Mouse (Mus musculus) CH12.LX (cell line): ENCODE measurements around the gene Prap1. TPM values are rescaled to one million over a fixed set of nuclear protein-coding genes. Genes with fewer than 3 reads are reported as not detected.

Experiments used
- DNase-seq: peaks from one replicate; pipeline ENCODE4 v3.0.0-alpha.2; 2013; ENCODE audit errors: extremely low read depth
- H3K27ac ChIP-seq: 2 replicates; pipeline ENCODE4 v1.5.1; 2012; ENCODE audit warnings: low read depth, mild to moderate bottlenecking, control low read depth, moderate library complexity; ENCODE audit not compliant: insufficient read depth
- H3K27me3 ChIP-seq: replicated peaks from 2 replicates; pipeline ENCODE3; 2012; ENCODE audit warnings: inconsistent platforms
- H3K36me3 ChIP-seq, 2 experiments: replicated peaks in 1 of 2; 2 replicates each; pipeline versions ENCODE3 to v1.6.1; 2012; ENCODE audit warnings: inconsistent platforms in 1 of 2, low read length in 1 of 2, mild to moderate bottlenecking in 1 of 2, mixed read lengths in 1 of 2, moderate library complexity in 1 of 2; ENCODE audit not compliant: control insufficient read depth in 1 of 2, insufficient read depth in 1 of 2
- H3K4me1 ChIP-seq, 2 experiments: 2 replicates each; pipeline ENCODE4 v1.6.1; 2012; ENCODE audit warnings: inconsistent platforms in 1 of 2, moderate library complexity in 1 of 2; ENCODE audit not compliant: insufficient read depth in 2 of 2, control insufficient read depth in 1 of 2
- H3K4me2 ChIP-seq: 2 replicates; pipeline ENCODE4 v1.6.1; 2012; ENCODE audit warnings: low read depth, mild to moderate bottlenecking, control low read depth; ENCODE audit not compliant: poor library complexity, insufficient read depth, severe bottlenecking
- H3K4me3 ChIP-seq, 3 experiments: fragments of 150-350 bp in 1 of 3; sonication (generic) in 1 of 3; replicated peaks in 1 of 3; 2 replicates each; pipeline versions ENCODE3 to v1.5.1; 2011 to 2012; ENCODE audit warnings: low read depth in 2 of 3, low read length in 2 of 3, mild to moderate bottlenecking in 2 of 3, moderate library complexity in 2 of 3, control low read depth in 1 of 3, improper control_type of control experiment in 1 of 3, inconsistent platforms in 1 of 3, mixed read lengths in 1 of 3; ENCODE audit not compliant: poor library complexity in 1 of 3
- H3K79me2 ChIP-seq: replicated peaks from 2 replicates; pipeline ENCODE4 v1.6.1; 2012; ENCODE audit warnings: mild to moderate bottlenecking, moderate library complexity; ENCODE audit not compliant: control insufficient read depth, poor library complexity, insufficient read depth, severe bottlenecking; ENCODE audit errors: extremely low read depth
- H3K9ac ChIP-seq: 2 replicates; pipeline ENCODE4 v1.6.1; 2012; ENCODE audit warnings: low read depth, mild to moderate bottlenecking, control low read depth, moderate library complexity; ENCODE audit not compliant: insufficient read depth
- H3K9me3 ChIP-seq: replicated peaks from 2 replicates; pipeline ENCODE3; 2012; ENCODE audit warnings: low read length, inconsistent platforms, mixed read lengths
- CHD1 ChIP-seq: IDR thresholded peaks from 2 replicates; pipeline ENCODE4 v1.6.1; 2012; ENCODE audit warnings: low read depth, low read length, improper control_type of control experiment, inconsistent platforms
- CTCF ChIP-seq, 2 experiments: IDR thresholded peaks in 1 of 2; conservative IDR thresholded peaks in 1 of 2; 2 replicates each; pipeline ENCODE4 v1.5.1; 2011 to 2012; ENCODE audit warnings: low read depth in 2 of 2, low read length in 2 of 2, improper control_type of control experiment in 1 of 2, inconsistent platforms in 1 of 2, mild to moderate bottlenecking in 1 of 2, moderate library complexity in 1 of 2
- E2F4 ChIP-seq: IDR thresholded peaks from 2 replicates; pipeline ENCODE4 v1.6.1; 2011; ENCODE audit warnings: low read depth, low read length, improper control_type of control experiment; ENCODE audit not compliant: insufficient replicate concordance
- EP300 ChIP-seq: IDR thresholded peaks from 2 replicates; pipeline ENCODE4 v1.6.1; 2011; ENCODE audit warnings: low read length, improper control_type of control experiment
- GABPA ChIP-seq: IDR thresholded peaks from 2 replicates; pipeline ENCODE4 v1.6.1; 2012; ENCODE audit warnings: low read depth, low read length, improper control_type of control experiment, inconsistent platforms; ENCODE audit not compliant: insufficient replicate concordance
- IRF4 ChIP-seq: IDR thresholded peaks from 2 replicates; pipeline ENCODE4 v1.6.1; 2014; ENCODE audit warnings: low read depth, mild to moderate bottlenecking, inconsistent platforms, low read length, improper control_type of control experiment
- JUND ChIP-seq: conservative IDR thresholded peaks from 2 replicates; pipeline ENCODE4 v1.6.1; 2011; ENCODE audit warnings: low read depth, low read length, improper control_type of control experiment
- KAT2A ChIP-seq: IDR thresholded peaks from 2 replicates; pipeline ENCODE4 v1.6.1; 2012; ENCODE audit warnings: low read length, improper control_type of control experiment, inconsistent platforms; ENCODE audit not compliant: insufficient replicate concordance
- MAX ChIP-seq: IDR thresholded peaks from 2 replicates; pipeline ENCODE4 v1.6.1; 2011; ENCODE audit warnings: low read length, improper control_type of control experiment
- MAZ ChIP-seq: IDR thresholded peaks from 2 replicates; pipeline ENCODE4 v1.6.1; 2012; ENCODE audit warnings: low read depth, mild to moderate bottlenecking, inconsistent platforms, low read length, improper control_type of control experiment, moderate library complexity
- MEF2A ChIP-seq: IDR thresholded peaks from 2 replicates; pipeline ENCODE4 v1.6.1; 2014; ENCODE audit warnings: low read depth, mild to moderate bottlenecking, inconsistent platforms, low read length, improper control_type of control experiment, borderline replicate concordance
- MXI1 ChIP-seq: IDR thresholded peaks from 2 replicates; pipeline ENCODE4 v1.6.1; 2011; ENCODE audit warnings: mild to moderate bottlenecking, low read depth, low read length, improper control_type of control experiment
- NRF1 ChIP-seq: IDR thresholded peaks from 2 replicates; pipeline ENCODE4 v1.6.1; 2014; ENCODE audit warnings: low read depth, mild to moderate bottlenecking, inconsistent platforms, low read length, improper control_type of control experiment, moderate library complexity
- PAX5 ChIP-seq: IDR thresholded peaks from 2 replicates; pipeline ENCODE4 v1.6.1; 2012; ENCODE audit warnings: low read length, inconsistent platforms, mixed read lengths
- POLR2A ChIP-seq: IDR thresholded peaks from 2 replicates; pipeline ENCODE4 v1.6.1; 2011; ENCODE audit warnings: low read depth, mild to moderate bottlenecking, improper control_type of control experiment, low read length
- RAD21 ChIP-seq: IDR thresholded peaks from 2 replicates; pipeline ENCODE4 v1.6.1; 2011; ENCODE audit warnings: low read depth, mild to moderate bottlenecking, low read length, improper control_type of control experiment, moderate library complexity
- SMC3 ChIP-seq: IDR thresholded peaks from 2 replicates; pipeline ENCODE4 v1.6.1; 2011; ENCODE audit warnings: low read depth, low read length, improper control_type of control experiment
- TBP ChIP-seq: conservative IDR thresholded peaks from 2 replicates; pipeline ENCODE4 v1.6.1; 2011; ENCODE audit warnings: low read depth, low read length, improper control_type of control experiment
- TCF12 ChIP-seq: IDR thresholded peaks from 2 replicates; pipeline ENCODE4 v1.6.1; 2014; ENCODE audit warnings: low read depth, mild to moderate bottlenecking, inconsistent platforms, low read length, improper control_type of control experiment
- UBTF ChIP-seq: IDR thresholded peaks from 2 replicates; pipeline ENCODE4 v1.6.1; 2012; ENCODE audit warnings: low read depth, mild to moderate bottlenecking, inconsistent platforms, low read length, improper control_type of control experiment, moderate library complexity
- ZC3H11A ChIP-seq: IDR thresholded peaks from 2 replicates; pipeline ENCODE4 v1.6.1; 2012; ENCODE audit warnings: low read depth, mild to moderate bottlenecking, inconsistent platforms, low read length, improper control_type of control experiment
- dilution Hi-C: fragments of 300-500 bp; cut with MboI; formaldehyde crosslinking; loops from 2 replicates; pipeline ENCODE4 v1.14.3; 2020; ENCODE audit warnings: low sequenced_read_pairs; ENCODE audit not compliant: extremely low pct_unique_long_range_greater_than_20kb, extremely low pct_ligation_motif_present
- in situ Hi-C: fragments of 300-500 bp; cut with MboI; formaldehyde crosslinking; loops from 3 replicates; pipeline ENCODE4 v1.14.3; 2019; ENCODE audit warnings: low sequenced_read_pairs, low pct_ligation_motif_present, low pct_unique_long_range_greater_than_20kb, mixed read lengths
- polyA plus RNA-seq: library from polyadenylated mRNA; unstranded; fragments of >175 nt; gene quantifications from 2 replicates; pipeline ENCODE4 v1.2.1, GENCODE M21; 2012; ENCODE audit warnings: low read depth; ENCODE audit not compliant: insufficient read length
- total RNA-seq, 2 experiments: library from RNA; depleted of rRNA; stranded (reverse); fragments of 300-350 nt in 1 of 2; fragments of >200 nt in 1 of 2; gene quantifications; 2 replicates each; pipeline ENCODE4 v1.2.3; 2012 to 2014

Gene Prap1
- total and polyA plus RNA-seq, 3 experiments, result not detected

- DNase-seq, result no peak
- no peaks in the 10 kb centered on the region for H3K36me3 ChIP-seq
- H3K27me3 ChIP-seq, result peaks cover 7% of the 10 kb centered on the region
- no peak overlapping the region for H3K4me2 ChIP-seq
- H3K4me1 ChIP-seq, result peaks cover 3 to 14% of the 10 kb centered on the region in 2 experiments; a peak in 3 of 4 replicates
- dilution Hi-C loops (no loop called here), in situ Hi-C loops (loop anchor here (10.0 kb wide), 1 partner anchor 157 kb away; no protein-coding TSS in a partner anchor)
- no peak overlapping the region for H3K27ac ChIP-seq
- no peak overlapping the region for H3K4me3 ChIP-seq
- TF ChIP-seq IRF4 (no peak), JUND (no peak), RAD21 (no peak), NRF1 (no peak), POLR2A (no peak), CHD1 (no peak), E2F4 (no peak), MEF2A (no peak), UBTF (no peak)
- TF ChIP-seq, all 38 proteins: peak for 0
- no peaks in the 10 kb centered on the region for H3K79me2 ChIP-seq
- H3K9me3 ChIP-seq, result peaks cover 2% of the 10 kb centered on the region
- no peak overlapping the region for H3K9ac ChIP-seq
Measured at GRCm38 (mm10) chr7:140061832-140062130, 31.4 kb upstream of the Prap1 start.

GRCm38 (mm10) chr7:140062307-140062706 lies 30.9 kb upstream of the Prap1 start:
- DNase-seq, result no peak
- Histone ChIP-seq H3K27me3 (peaks cover 7% of the 10 kb centered on the region), H3K36me3 (no peaks in the 10 kb centered on the region), H3K4me2 (no peak overlapping the region), H3K9me3 (peaks cover 2% of the 10 kb centered on the region), H3K4me3 (no peak overlapping the region)
- in situ Hi-C loops, result loop anchor here (10.0 kb wide), 1 partner anchor 158 kb away; no protein-coding TSS in a partner anchor
- dilution Hi-C loops, result no loop called here
- TF ChIP-seq MAX, result no peak
- peak; percentile 22 for TF ChIP-seq RAD21
- TF ChIP-seq CTCF (conservative IDR thresholded peaks at IDR 0.05 in 1 of 2, IDR thresholded peaks at IDR 0.05 in 1 of 2; ENCODE audit: low read depth in 2 of 2, low read length in 2 of 2), result peak in 1 of 2 experiments; percentile 50; a peak in 2 of 4 replicates
- TF ChIP-seq SMC3, result peak; percentile 44
- TF ChIP-seq, all 38 proteins: peak for 3
- Histone ChIP-seq H3K9ac (no peak overlapping the region), H3K4me1 (peaks cover 0 to 10% of the 10 kb centered on the region in 2 experiments; a peak in 3 of 4 replicates), H3K79me2 (no peaks in the 10 kb centered on the region), H3K27ac (no peak overlapping the region)

GRCm38 (mm10) chr7:140063092-140063491 lies 30.1 kb upstream of the Prap1 start:
- H3K27me3 ChIP-seq, result peaks cover 11% of the 10 kb centered on the region
- dilution Hi-C loops, result no loop called here
- in situ Hi-C loops, result loop anchor here (10.0 kb wide), 1 partner anchor 158 kb away; no protein-coding TSS in a partner anchor

More at GRCm38 (mm10) chr7:140063092-140063491, 30.1 kb upstream of the Prap1 start:
- H3K4me1 ChIP-seq, result peaks cover 0 to 10% of the 10 kb centered on the region in 2 experiments; a peak in 2 of 4 replicates
- peak; percentile 92 for DNase-seq
- no peak overlapping the region for H3K27ac ChIP-seq
- H3K36me3 ChIP-seq, result no peaks in the 10 kb centered on the region
- TF ChIP-seq TBP, result 0 out of 2 replicates have a peak, but pooled peaks have one; percentile 29
- no peak for TF ChIP-seq EP300
- TF ChIP-seq TCF12, result no peak
- TF ChIP-seq MXI1, result no peak
- 0 out of 2 replicates have a peak, but pooled peaks have one; percentile 27 for TF ChIP-seq JUND
- peak; percentile 37; the same call in 1 of the 2 replicates for TF ChIP-seq IRF4
- TF ChIP-seq POLR2A, result 0 out of 2 replicates have a peak, but pooled peaks have one; percentile 24
- peak; percentile 79 for TF ChIP-seq RAD21
- TF ChIP-seq MAZ, result no peak
- no peak for TF ChIP-seq GABPA
- TF ChIP-seq CTCF (conservative IDR thresholded peaks at IDR 0.05 in 1 of 2, IDR thresholded peaks at IDR 0.05 in 1 of 2; ENCODE audit: low read depth in 2 of 2, low read length in 2 of 2), result peak; percentile 58 to 85
- no peak for TF ChIP-seq KAT2A
- no peak for TF ChIP-seq UBTF
- peak; percentile 89 for TF ChIP-seq SMC3
- TF ChIP-seq PAX5, result no peak
- TF ChIP-seq ZC3H11A, result 0 out of 2 replicates have a peak, but pooled peaks have one; percentile 11
- TF ChIP-seq, all 38 proteins: peak for 8
- no peak overlapping the region for H3K9ac ChIP-seq
- peaks cover 2% of the 10 kb centered on the region for H3K9me3 ChIP-seq
- no peak overlapping the region for H3K4me3 ChIP-seq
- H3K79me2 ChIP-seq, result no peaks in the 10 kb centered on the region
- H3K4me2 ChIP-seq, result no peak overlapping the region
